Mouse (Mus musculus): ENCODE data around the gene Auts2.

Auts2 gene

GRCm38 (mm10) chr5:132324246-132324883 lies 218.8 kb downstream of the Auts2 start:
- in situ Hi-C loops (cut with MseI, MboI): no loop called here

DNA sequence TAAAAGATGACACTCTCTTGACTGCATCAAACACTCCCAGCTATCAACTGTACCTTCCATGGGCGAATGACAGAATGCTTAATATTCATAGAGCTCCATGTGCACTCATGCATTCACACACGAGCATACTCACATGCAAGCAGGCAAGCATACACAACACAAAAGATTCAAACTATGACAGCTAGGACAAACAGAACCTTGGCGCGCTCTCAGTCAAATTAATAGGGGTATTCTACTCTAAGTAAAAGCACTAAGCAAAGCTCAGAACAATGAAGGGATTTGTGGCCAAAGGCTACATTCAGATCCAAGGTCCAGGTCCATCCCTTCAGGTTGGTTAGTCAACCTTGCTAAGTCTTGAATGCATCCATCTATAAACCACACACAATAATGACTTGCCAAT lies 219.5 kb downstream of the Auts2 start:
- in situ Hi-C loops (cut with MseI, MboI): no loop called here

GRCm38 (mm10) chr5:132322971-132323370 lies 220.2 kb downstream of the Auts2 start:
- in situ Hi-C loops (cut with MseI, MboI): no loop called here

- in situ Hi-C loops (cut with MseI, MboI): no loop called here
These were observed 224.9 kb downstream of the Auts2 start for GRCm38 (mm10) chr5:132318026-132318765.

DNA sequence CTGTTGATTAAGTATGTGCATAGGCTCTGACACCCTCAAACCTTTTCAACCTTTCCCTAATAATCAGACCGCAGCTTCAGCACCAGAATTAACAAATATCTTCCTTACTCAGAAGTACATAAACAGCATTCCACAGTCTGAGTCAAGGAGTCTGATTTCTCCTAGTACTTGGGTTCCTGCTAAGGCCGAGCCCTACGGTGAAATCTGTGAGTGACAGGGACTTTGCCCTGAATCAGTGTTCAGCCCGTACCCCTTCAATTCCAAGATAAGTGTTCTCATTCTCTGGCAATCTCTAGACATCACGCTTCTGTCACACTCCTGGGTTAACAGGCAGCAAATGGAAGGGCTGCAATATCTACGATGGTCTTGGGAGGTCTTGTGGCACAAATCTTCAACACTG lies 226.2 kb downstream of the Auts2 start:
- in situ Hi-C loops (cut with MseI, MboI): no loop called here

GRCm38 (mm10) chr5:132314300-132314699 lies 228.8 kb downstream of the Auts2 start:
- in situ Hi-C loops (cut with MseI, MboI): no loop called here

DNA sequence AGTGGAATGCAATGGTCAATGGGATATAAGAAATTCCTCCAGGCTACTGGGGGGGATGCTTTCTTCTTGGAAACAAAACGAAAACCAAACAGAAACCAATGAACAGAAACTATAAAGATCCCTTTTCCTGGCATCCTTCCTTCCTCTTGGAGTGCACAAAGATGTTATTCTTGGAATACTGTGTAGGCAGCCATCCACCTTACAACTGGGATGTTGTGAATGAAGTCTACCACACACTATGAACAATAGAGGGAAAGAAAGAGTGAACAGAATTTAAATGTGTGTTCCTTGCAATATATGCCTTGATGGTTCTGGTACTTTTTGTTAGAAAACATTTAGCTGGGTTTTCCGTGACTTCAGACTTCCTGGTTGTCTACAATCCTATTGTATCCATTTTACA lies 236.1 kb downstream of the Auts2 start:
- in situ Hi-C loops (cut with MseI, MboI): no loop called here

DNA sequence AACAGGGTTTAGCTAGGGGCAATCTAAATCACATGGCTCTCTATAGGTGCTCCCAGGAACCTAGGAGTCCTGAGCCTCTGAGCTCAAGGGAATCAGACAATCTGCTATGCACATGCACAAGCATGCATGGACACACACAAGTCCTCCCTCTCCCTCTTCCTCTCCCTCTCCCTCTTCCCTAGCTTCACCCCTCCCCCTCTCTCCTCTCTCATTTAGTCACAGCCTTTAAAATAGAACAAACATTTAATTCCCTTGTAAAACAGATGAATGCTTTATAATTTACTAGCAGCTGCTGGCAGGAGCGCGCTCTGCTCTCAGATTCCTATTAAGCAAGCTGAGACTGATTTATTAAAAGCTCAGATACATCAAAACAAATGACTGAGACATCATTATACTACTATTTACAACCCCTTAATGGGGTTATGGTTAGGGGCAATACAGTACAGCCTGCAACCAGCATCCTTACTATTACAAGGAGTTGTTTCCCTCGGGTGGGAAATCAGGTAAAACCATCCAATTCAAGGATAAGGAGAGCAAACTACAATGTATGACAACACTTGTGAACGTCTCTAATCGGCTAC lies 237.7 kb downstream of the Auts2 start:
- in situ Hi-C loops (cut with MseI, MboI): no loop called here

DNA sequence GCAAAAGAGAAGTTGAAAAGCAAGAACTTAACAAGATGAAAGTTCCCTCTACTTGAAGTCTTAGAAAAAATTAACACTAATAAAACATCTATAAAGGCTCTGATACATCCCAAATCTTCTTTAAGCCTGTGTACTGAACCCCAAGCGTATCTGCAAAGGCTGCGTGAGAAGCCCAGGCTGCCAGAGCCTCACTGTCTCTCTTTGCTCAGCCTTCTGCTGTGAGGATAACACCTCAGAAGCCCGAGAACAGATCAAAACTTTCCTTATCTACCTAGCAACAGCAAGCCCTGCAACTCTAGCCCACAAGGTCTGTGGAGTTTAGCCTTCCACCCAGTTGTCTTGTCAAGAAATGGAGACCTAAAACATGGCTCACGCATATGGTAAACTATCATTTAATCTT lies 240.4 kb downstream of the Auts2 start:
- in situ Hi-C loops (cut with MseI, MboI): no loop called here

GRCm38 (mm10) chr5:132300794-132301193 lies 242.3 kb downstream of the Auts2 start:
- in situ Hi-C loops (cut with MseI, MboI): no loop called here

- in situ Hi-C loops (cut with MseI, MboI): no loop called here
These were observed 243.4 kb downstream of the Auts2 start for GRCm38 (mm10) chr5:132299716-132300115.

DNA sequence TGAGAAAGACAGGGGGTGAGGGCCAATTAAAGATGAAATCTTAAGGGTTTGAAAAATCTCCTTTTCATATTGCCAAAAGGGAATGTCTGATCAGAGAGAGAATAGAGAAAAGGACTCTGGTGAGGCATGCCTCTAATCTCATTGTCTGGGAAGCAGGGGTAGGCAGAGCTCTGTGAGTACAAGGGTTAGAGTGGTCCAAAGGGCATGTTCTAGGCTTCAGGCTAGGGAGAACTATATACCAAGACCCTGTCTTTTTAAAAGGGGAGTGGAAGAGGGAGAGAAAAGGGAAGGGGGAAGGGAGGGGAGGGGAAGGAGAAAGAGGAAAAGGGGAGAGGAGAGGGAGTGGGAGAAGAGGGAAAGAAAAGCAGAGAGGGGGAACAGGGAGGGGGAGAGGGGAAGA lies 244.1 kb downstream of the Auts2 start:
- in situ Hi-C loops (cut with MseI, MboI): no loop called here

DNA sequence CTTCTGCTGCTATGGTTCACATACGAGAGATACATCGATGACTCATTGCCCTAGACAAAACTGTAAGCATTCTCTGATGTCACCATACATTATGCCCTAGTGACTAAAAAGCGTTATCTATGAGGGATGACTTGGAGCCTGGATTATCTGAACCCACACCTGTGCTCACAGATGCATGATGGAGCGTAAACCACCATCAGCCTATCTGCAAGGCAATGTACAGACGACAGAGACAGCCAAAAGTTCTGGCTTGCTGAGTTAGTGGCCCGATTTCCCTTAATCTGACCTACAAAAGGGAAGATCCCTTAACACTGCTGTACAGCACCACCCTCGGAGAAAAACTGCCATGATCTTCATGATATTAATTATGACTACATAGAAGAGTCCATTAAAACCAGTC lies 245.8 kb downstream of the Auts2 start:
- in situ Hi-C loops (cut with MseI, MboI): no loop called here

GRCm38 (mm10) chr5:132294469-132294868 lies 248.7 kb downstream of the Auts2 start:
- in situ Hi-C loops (cut with MseI, MboI): no loop called here

DNA sequence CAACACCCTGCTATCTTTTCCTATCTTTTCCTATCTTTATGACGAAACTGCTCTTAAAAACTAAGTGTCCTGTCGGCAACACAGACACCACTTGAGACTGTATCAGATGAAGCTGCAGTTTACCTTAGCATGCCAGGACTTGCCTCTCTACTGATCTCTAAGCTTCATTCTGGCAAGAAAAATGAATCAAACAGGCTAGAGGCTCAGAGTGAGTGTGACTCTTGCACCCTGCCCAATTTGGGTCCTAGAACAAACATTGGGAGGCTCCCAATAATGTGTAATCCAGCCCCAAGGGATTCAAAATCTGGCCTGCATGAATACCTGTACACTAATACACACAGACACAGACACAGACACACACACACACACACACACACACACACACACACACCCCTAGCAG lies 250.2 kb downstream of the Auts2 start:
- in situ Hi-C loops (cut with MseI, MboI): no loop called here

GRCm38 (mm10) chr5:132290606-132291535 lies 252.3 kb downstream of the Auts2 start:
- in situ Hi-C loops (cut with MseI, MboI): no loop called here

GRCm38 (mm10) chr5:132283741-132284140 lies 259.4 kb downstream of the Auts2 start:
- in situ Hi-C loops (cut with MseI, MboI): no loop called here

DNA sequence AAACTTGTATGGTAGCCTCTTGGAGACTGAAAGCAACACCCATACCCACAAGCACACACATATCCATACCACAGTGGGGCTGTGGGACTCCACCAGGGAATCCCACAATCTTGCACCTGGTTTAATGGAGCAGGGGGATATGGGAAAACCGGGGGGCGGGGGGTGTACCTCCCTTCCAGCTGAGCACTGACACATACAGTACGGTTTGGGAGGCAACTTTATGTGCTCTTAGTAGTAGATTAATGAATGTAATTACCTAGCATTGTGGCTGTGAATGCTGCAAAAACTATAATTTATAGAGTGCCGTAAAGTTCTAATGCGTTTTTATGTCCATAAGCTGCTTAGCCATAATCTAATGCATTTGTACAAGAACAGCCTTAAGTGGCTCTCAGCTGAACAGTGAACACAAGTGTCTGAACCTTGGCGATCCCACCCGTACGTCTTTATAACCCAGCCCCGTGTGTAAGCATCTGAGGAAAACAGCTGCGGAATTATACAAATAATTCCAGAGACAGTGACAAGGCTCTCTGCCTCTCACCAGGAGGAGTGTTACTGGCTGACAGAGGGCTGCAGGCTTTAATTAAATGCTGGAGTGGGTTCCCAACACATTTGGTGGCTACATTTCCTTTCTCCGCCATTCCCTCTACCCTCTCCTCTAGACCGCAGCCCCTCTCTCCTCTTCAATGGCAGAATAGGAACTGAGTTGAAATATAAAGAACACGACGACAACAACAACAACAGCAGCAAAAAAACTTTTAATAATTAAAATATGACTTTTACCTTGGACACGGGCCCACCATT lies 268.8 kb downstream of the Auts2 start:
- in situ Hi-C loops (cut with MseI, MboI): no loop called here

- in situ Hi-C loops (cut with MseI, MboI): no loop called here
These were observed 271.0 kb downstream of the Auts2 start for GRCm38 (mm10) chr5:132272132-132272531.

DNA sequence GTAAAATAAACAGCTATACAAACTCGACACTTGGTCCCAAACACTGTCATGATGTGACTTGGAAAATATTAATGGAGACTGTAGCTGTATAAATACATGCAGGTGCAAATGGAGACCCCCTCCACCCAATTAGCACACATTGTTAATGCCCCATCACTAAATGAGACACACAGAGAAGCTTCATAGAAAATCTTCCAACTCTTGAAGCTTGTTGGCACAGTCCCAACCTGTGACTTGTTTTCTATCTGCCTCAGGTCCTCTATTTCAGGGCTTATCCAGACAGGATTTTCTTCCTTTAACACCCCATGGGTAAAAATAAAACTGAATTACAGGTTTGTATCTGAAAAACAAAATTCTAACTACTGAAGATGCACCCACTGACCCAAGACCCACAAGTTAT lies 272.2 kb downstream of the Auts2 start:
- in situ Hi-C loops (cut with MseI, MboI): no loop called here

DNA sequence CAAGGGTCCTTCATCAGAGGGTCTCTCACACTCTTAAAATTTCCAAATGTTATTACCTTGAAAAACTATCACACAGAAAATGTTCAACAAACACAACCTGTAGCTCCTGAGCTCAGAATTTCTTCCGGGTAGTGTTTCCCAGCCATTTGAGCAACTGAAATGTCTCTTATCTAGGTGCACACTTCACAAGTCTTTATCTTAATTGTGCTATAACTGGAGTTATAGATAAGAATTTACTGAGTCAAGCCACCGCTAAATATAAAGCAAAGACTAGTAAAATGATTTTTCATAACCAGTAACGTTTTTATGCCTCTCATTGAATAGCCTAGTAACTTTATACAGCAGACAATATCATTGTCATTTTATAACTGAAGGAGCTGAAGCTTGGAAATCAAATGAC lies 273.1 kb downstream of the Auts2 start:
- in situ Hi-C loops (cut with MseI, MboI): no loop called here
